Mouse (Mus musculus): ENCODE data around the gene Ccdc81.

The Ccdc81 gene

DNA sequence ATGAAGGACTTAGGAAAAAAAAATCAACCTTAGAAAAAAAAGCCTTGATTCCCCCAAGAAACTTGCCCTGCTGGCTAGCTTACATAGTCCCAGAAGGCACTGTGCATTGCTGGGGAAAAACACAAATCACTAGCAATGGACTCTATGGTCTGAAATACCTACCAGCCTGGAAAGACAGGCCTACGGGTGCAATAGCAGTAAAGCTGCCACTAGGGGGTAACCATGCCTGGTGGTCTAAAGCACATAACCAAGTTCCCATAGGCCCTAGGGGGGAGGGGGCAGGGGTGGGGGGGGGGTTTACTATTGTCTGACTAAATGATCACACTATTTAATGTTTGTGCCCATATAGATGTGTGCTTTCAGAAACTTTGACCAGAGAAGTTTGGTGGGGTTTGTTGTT is 38.7 kb downstream of the Ccdc81 start:
- no peak for DNase-seq (ENCODE audit: low spot score)

- DNase-seq (ENCODE audit: low spot score), result no peak
These were observed 46.8 kb downstream of the Ccdc81 start for GRCm38 (mm10) chr7:89856440-89857217.

- no peak for DNase-seq (ENCODE audit: low spot score)
These were observed 48.2 kb downstream of the Ccdc81 start for GRCm38 (mm10) chr7:89855196-89855595.

GRCm38 (mm10) chr7:89853131-89853530 is 50.3 kb downstream of the Ccdc81 start:
- no peak for DNase-seq (ENCODE audit: low spot score)

DNA sequence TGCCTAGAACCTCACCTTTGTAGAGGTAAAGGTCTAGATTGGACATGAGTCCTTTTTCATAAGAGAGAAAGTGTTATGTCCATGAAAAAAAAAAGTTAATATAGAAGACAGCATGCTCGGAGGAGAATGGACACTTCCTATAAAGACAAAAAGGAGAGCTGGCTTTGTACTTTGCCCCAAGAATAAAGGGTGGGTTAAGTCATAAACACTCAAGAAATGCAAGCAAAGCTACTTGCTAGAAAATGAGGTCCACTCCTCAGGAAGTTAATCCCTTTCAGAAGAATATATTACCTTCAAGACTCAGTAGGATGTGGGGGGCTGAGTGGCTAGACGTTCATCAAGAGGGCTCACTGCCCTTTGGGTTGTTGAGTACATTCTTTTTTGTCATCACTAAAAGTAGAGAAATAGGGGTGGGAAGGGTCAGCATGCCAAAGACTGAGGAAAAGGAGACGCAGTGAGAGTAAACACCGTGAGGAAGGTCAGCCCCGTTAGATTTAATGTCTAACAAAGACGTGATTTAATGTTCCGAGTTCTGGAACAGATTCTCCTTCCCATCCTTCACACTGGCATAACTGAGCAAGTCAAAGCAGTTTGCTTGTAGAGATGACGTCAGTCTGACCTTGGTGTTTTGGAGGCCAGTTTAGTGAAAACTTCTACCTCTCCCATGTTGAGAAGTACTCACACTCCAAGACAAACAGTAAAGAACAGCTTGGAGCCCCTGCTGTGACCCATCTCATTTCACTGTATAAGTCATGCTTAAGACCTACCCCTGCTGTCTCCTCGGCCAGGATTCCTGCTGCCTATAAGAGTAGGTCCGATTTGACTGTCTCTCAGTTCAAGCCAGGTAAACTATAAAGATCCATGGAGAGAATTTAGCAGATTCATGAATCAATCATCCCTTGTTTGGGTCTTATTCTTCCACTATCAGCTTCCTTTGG is 51.0 kb downstream of the Ccdc81 start:
- no peak for DNase-seq (ENCODE audit: low spot score)

DNA sequence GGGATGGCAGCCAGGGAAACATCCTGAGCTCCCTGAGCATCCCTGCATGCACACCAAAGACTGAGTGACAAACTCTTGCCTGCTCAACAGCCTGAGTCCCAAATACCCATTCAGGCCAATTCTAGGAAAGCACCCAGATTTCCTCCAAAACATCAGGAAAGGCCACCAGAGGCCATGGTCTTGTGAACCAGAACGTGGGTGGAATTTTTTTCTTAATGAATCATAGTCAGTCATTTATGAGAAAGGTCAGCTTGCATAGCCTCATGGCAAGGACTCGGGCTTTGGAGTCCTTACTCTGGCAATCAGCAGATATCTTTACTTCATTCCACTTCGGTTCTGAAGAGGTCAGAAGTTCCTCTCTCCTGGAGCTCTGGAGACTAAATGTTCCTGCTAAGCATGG is 52.9 kb downstream of the Ccdc81 start:
- no peak for DNase-seq (ENCODE audit: low spot score)

GRCm38 (mm10) chr7:89845669-89846068 is 57.8 kb downstream of the Ccdc81 start:
- DNase-seq (ENCODE audit: low spot score), result no peak

- peak; percentile 28 for DNase-seq (ENCODE audit: low spot score)
These were observed 59.9 kb downstream of the Ccdc81 start for GRCm38 (mm10) chr7:89843533-89843932.

DNA sequence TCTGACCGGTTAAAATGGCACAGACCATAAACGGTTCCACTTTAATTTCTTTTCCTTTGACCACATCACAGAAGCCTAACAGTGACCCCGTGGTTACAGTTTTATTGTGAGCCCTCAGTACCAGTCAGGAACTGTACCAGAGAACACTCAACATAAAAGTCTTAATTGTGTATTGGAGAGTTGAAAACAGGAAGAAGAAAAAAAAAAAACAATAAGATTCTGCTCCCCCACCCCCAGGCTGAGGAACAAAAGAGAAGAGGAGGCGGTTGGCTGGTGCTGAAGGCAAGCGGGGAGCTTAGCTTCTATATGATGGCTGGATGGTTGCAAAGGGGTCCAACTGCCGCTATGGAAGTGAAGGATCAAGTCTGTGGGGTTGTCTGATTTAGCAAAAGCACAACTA is 60.3 kb downstream of the Ccdc81 start:
- DNase-seq (ENCODE audit: low spot score), result no peak

GRCm38 (mm10) chr7:89842404-89842715 is 61.1 kb downstream of the Ccdc81 start:
- DNase-seq (ENCODE audit: low spot score), result no peak

DNA sequence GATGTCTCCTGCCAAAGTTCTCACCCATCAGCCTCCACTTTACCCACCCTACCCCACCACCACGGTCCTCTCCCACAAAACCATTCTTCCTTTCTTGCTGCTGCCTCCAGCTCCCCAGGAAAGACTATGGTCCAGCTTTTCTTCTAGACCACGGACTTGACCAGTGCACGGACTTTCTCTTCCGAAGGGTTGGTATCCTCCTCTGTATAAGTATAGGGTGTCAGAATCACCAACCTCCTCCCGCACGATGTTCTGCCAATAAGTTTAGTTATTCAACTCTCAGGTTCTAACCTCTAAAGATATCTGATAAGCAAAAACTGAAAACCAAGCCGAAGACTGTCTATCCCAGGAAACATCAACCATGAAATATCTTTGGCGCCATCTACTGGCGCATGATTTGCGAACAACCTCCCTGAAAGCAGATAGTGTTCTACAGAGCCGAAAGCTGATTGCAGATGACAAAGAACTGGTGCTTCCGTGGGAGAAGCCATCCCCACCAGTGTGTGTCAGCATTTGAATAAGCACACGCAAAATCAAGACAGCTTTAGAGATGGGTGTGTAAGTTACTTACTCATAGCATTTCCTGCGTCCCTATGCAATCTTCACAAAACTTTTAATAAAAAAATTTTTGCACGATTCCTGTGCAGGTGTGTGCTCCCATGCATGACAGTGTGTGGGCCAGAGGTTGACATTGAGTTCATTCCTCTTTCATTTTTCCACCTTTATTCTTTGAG is 61.6 kb downstream of the Ccdc81 start:
- DNase-seq (ENCODE audit: low spot score), result peak; percentile 79

DNA sequence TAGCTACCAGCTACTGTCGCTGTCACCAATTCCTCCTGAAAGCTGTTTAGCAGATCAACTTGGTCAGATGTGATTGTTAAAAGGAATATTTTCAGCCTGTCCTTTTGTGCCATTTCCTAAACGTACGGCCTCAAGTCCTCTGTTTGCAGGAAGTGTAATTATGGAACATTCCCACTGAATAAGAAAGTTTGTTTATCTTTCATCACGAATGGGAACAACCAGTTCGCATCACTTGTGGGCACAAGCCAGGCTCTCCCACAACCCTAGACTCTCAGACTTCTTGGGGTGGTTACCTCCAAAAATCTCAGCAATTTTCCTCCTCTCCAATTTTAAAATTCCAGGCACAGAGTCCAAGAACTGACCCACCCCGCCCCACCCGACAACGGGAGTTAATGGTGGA is 63.7 kb downstream of the Ccdc81 start:
- no peak for DNase-seq (ENCODE audit: low spot score)

- no peak for DNase-seq (ENCODE audit: low spot score)
These were observed 65.6 kb downstream of the Ccdc81 start for GRCm38 (mm10) chr7:89837841-89838240.

- DNase-seq (ENCODE audit: low spot score), result no peak
These were observed 66.8 kb downstream of the Ccdc81 start for GRCm38 (mm10) chr7:89836676-89837075.

DNA sequence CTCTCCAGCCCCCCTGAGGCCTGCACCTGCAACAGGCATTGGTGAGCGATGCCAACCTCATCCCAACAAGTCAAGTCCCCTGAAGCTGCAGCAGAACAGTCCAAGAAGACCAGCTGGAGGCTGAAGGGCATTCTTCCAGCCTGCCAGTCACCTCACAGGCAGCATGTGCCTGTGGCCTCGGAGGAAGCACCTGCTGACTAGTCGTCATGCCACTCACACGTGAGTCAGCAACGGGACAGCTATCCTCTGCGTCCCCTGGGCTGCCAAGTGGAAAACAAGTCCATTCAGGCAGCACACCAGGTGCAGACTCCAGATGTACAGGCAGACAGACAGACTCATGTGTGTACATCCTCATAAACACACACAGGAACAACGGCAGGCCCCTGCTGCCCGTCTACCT is 67.9 kb downstream of the Ccdc81 start:
- no peak for DNase-seq (ENCODE audit: low spot score)

GRCm38 (mm10) chr7:89833521-89833920 is 69.9 kb downstream of the Ccdc81 start:
- DNase-seq (ENCODE audit: low spot score), result no peak

DNA sequence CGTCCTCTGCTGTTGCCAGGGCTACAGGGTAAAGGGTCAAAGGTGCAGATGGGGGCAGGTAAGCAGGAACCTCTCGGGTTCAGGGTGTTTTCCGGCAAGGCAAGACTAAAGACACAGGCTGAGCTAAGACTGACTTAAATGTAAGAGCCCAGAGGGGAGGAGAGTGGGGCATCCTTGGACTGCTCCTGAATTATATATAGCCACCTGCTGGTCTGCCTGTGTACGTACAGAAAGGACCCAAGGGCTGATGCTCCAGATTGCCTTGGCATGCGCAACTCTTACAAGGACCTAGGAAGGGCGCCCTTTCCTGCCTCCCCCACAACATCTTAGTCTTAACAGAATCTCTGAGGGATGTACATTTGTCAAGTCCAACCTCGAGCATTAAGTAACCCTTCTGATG is 74.2 kb downstream of the Ccdc81 start:
- DNase-seq (ENCODE audit: low spot score), result peak; percentile 26

DNA sequence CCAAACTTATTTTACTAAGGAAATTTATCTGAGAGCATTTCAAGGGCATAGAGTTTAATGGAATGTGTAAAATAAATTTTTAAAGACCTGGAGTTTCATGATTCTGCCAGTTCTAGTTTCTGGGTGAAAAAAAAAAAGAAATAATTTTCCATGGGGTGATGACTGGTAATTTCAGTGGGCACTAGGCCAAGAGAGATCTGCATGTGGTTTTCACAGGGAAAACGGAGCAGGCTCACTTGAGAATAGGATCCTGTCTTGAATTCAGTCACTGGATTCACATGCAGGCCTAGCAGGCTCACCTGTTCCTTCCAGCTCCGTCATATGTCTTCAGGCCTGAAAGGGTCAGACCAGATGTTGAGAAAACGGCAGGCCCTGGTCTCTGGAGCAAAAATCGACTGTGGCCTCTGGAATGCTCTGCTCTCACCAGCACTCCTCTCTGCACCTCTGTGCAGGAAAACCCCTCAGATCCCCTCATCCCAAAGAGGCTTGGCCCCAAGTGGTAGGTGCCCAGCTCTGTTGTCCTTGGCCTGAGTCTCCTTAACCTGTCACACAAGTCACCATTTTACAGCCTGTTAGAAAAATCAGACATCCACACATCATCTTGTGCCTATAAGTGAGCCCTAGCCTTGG is 74.9 kb downstream of the Ccdc81 start:
- no peak for DNase-seq (ENCODE audit: low spot score)

Data from ovary, postnatal 36 days (tissue).